Mouse (Mus musculus): ENCODE results near the gene Stard13. TPM values are rescaled to one million over a fixed set of nuclear protein-coding genes. Genes with fewer than 3 reads are reported as not detected.

Stard13 gene
- polyA plus RNA-seq, 1 experiment = not detected

- WGBS = 77% methylated on average over 5 of the region's 5 CpGs
- no peak overlapping the region for H3K4me3 ChIP-seq (ENCODE audit: insufficient read depth, low read depth, low read length)
- H3K27ac ChIP-seq (ENCODE audit: insufficient read depth, low read depth, low read length) = no peak overlapping the region
- peaks cover 17% of the 10 kb centered on the region for H3K4me1 ChIP-seq (ENCODE audit: control insufficient read depth, insufficient read depth, low read length)
- TF ChIP-seq POLR2A (IDR thresholded peaks at IDR 0.05; ENCODE audit: insufficient read depth, low read depth, low read length) (no peak), CTCF (IDR thresholded peaks at IDR 0.05; ENCODE audit: insufficient read depth, low read depth, low read length) (no peak)
Measured at GRCm38 (mm10) chr5:151018959-151019358, 214.7 kb downstream of the Stard13 start.

GRCm38 (mm10) chr5:151018450-151018849, 215.2 kb downstream of the Stard13 start:
- H3K4me1 ChIP-seq (ENCODE audit: control insufficient read depth, insufficient read depth, low read length) = peaks cover 14% of the 10 kb centered on the region
- H3K4me3 ChIP-seq (ENCODE audit: insufficient read depth, low read depth, low read length) = no peak overlapping the region
- WGBS = 89% methylated on average over 5 of the region's 5 CpGs
- H3K27ac ChIP-seq (ENCODE audit: insufficient read depth, low read depth, low read length) = no peak overlapping the region
- TF ChIP-seq POLR2A (IDR thresholded peaks at IDR 0.05; ENCODE audit: insufficient read depth, low read depth, low read length) (no peak), CTCF (IDR thresholded peaks at IDR 0.05; ENCODE audit: insufficient read depth, low read depth, low read length) (no peak)

- Histone ChIP-seq H3K4me3 (ENCODE audit: insufficient read depth, low read depth, low read length) (no peak overlapping the region), H3K27ac (ENCODE audit: insufficient read depth, low read depth, low read length) (no peak overlapping the region), H3K4me1 (ENCODE audit: control insufficient read depth, insufficient read depth, low read length) (no peaks in the 10 kb centered on the region)
- WGBS = 86% methylated on average over 1 of the region's 1 CpGs
- TF ChIP-seq CTCF (IDR thresholded peaks at IDR 0.05; ENCODE audit: insufficient read depth, low read depth, low read length) (no peak), POLR2A (IDR thresholded peaks at IDR 0.05; ENCODE audit: insufficient read depth, low read depth, low read length) (no peak)
Measured at GRCm38 (mm10) chr5:151004216-151004755, 229.3 kb downstream of the Stard13 start.

- Histone ChIP-seq H3K4me3 (ENCODE audit: insufficient read depth, low read depth, low read length) (no peak overlapping the region), H3K4me1 (ENCODE audit: control insufficient read depth, insufficient read depth, low read length) (no peaks in the 10 kb centered on the region), H3K27ac (ENCODE audit: insufficient read depth, low read depth, low read length) (no peak overlapping the region)
- TF ChIP-seq POLR2A (IDR thresholded peaks at IDR 0.05; ENCODE audit: insufficient read depth, low read depth, low read length) (no peak), CTCF (IDR thresholded peaks at IDR 0.05; ENCODE audit: insufficient read depth, low read depth, low read length) (no peak)
- 92% methylated on average over 4 of the region's 4 CpGs for WGBS
Measured at GRCm38 (mm10) chr5:151002051-151002450, 231.6 kb downstream of the Stard13 start.

- Histone ChIP-seq H3K4me1 (ENCODE audit: control insufficient read depth, insufficient read depth, low read length) (peaks cover 2% of the 10 kb centered on the region; the same call in 1 of the 2 replicates), H3K4me3 (ENCODE audit: insufficient read depth, low read depth, low read length) (no peak overlapping the region), H3K27ac (ENCODE audit: insufficient read depth, low read depth, low read length) (no peak overlapping the region)
- WGBS = 96% methylated on average over 7 of the region's 7 CpGs
- TF ChIP-seq CTCF (IDR thresholded peaks at IDR 0.05; ENCODE audit: insufficient read depth, low read depth, low read length) = no peak
- no peak for TF ChIP-seq POLR2A (IDR thresholded peaks at IDR 0.05; ENCODE audit: insufficient read depth, low read depth, low read length)
Measured at GRCm38 (mm10) chr5:151001111-151001510, 232.5 kb downstream of the Stard13 start.

- Histone ChIP-seq H3K4me3 (ENCODE audit: insufficient read depth, low read depth, low read length) (no peak overlapping the region), H3K4me1 (ENCODE audit: control insufficient read depth, insufficient read depth, low read length) (peaks cover 2% of the 10 kb centered on the region; the same call in 1 of the 2 replicates), H3K27ac (ENCODE audit: insufficient read depth, low read depth, low read length) (no peak overlapping the region)
- WGBS = 37% methylated on average over 2 of the region's 2 CpGs
- TF ChIP-seq POLR2A (IDR thresholded peaks at IDR 0.05; ENCODE audit: insufficient read depth, low read depth, low read length) = no peak
Measured at GRCm38 (mm10) chr5:150996586-150996985, 237.1 kb downstream of the Stard13 start.

GRCm38 (mm10) chr5:150994096-150994495, 239.5 kb downstream of the Stard13 start:
- no peak overlapping the region for H3K27ac ChIP-seq (ENCODE audit: insufficient read depth, low read depth, low read length)
- TF ChIP-seq CTCF (IDR thresholded peaks at IDR 0.05; ENCODE audit: insufficient read depth, low read depth, low read length) = no peak
- TF ChIP-seq POLR2A (IDR thresholded peaks at IDR 0.05; ENCODE audit: insufficient read depth, low read depth, low read length) = no peak
- WGBS = 88% methylated on average over 7 of the region's 7 CpGs

More at GRCm38 (mm10) chr5:150994096-150994495, 239.5 kb downstream of the Stard13 start:
- no peak overlapping the region for H3K4me3 ChIP-seq (ENCODE audit: insufficient read depth, low read depth, low read length)
- peaks cover 2% of the 10 kb centered on the region; the same call in 1 of the 2 replicates for H3K4me1 ChIP-seq (ENCODE audit: control insufficient read depth, insufficient read depth, low read length)

Other genes starting within 250 kb of the Stard13 start
- gene Gm42906, start 194.3 kb upstream of the Stard13 start, polyA plus RNA-seq (2012; ENCODE audit: insufficient read depth, insufficient read length, low replicate concordance, missing spikeins) = not detected in 2 replicates